In the genomic region with DNA sequence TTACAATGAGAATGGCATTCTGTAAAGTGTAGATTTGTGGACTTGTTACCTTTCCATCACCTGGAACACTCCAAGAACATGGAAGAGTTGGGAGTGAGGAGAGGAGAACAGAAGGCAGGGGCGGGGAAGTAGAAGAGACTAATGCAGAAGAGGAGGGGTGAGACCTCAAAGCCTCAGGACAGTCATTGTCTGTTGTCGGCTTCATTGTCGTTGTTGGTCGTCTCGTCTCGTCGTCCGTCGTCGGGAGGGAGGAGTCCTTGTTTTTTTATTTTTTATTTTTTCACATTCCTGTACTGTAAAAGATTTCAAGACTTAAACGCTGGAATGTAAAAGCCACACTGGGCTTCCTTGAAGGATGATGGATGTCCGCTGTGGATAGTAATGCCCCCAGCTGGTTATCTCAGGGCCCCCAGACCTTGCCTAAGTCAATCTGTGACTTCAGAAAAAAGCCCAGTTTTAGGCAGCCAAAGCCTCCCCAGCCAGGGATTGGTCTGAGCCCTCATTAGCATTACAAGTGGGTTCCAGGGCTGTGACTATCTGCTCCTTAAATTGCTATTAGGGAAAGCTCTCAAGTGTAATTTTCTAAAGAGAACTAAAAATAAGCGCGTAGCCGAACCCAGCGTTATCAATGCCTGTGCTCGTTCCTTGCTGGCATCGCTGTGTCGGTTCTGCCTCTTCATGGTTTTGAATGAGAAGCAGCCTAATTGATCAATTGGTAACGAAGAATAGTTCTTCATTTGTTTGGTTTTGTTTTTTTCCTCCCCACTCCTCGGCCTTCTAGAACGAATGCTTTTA, we compare ENCODE assay signal across 16 mouse cellular contexts. TPM values are rescaled to one million over a fixed set of nuclear protein-coding genes. Genes with fewer than 3 reads are reported as not detected.
DNase-seq lines count a peak whose midpoint lies in the region; ATAC-seq and TF ChIP-seq lines count a peak whose summit lies in the region.
"Had no signal": no experiment of that assay in that cellular context is flagged by ENCODE, and none has a peak within 500 bp of the region (broad histone marks: within the 10 kb centered on the region; RNA-seq: fewer than 3 reads in every experiment).

No protein-coding gene starts in this region.

- H3K27ac ChIP-seq in midbrain, embryonic 10.5 days (replicated peaks): peak overlapping the region; percentile 28; the same call in 1 of the 2 replicates
- no peak overlapping the region for H3K27ac ChIP-seq in midbrain, postnatal 0 days (ENCODE audit: low read depth, low read length)
- no peak overlapping the region for H3K27ac ChIP-seq in forebrain, embryonic 11.5 days (ENCODE audit: low read depth, low read length)
- no peak overlapping the region for H3K27ac ChIP-seq in hindbrain, embryonic 13.5 days
- no peak overlapping the region for H3K27ac ChIP-seq in neural tube, embryonic 13.5 days (replicated peaks)
- H3K27ac ChIP-seq: embryonic facial prominence, embryonic 12.5 days; stomach, postnatal 0 days had no signal

- no peaks in the 10 kb centered on the region for H3K36me3 ChIP-seq in midbrain, embryonic 10.5 days
- H3K36me3 ChIP-seq in midbrain, postnatal 0 days (ENCODE audit: insufficient read depth, low read length): no peaks in the 10 kb centered on the region
- no peaks in the 10 kb centered on the region for H3K36me3 ChIP-seq in forebrain, embryonic 11.5 days (ENCODE audit: control insufficient read depth, insufficient read depth, low read length)
- no peaks in the 10 kb centered on the region for H3K36me3 ChIP-seq in hindbrain, embryonic 13.5 days
- H3K36me3 ChIP-seq in neural tube, embryonic 13.5 days: no peaks in the 10 kb centered on the region
- H3K36me3 ChIP-seq: embryonic facial prominence, embryonic 12.5 days had no signal

- H3K27me3 ChIP-seq in midbrain, embryonic 10.5 days (ENCODE audit: low read depth, poor library complexity, severe bottlenecking): peaks cover 55% of the 10 kb centered on the region
- no peaks in the 10 kb centered on the region; the same call in 1 of the 2 replicates for H3K27me3 ChIP-seq in midbrain, postnatal 0 days (ENCODE audit: insufficient read depth, low read length)
- peaks cover 3% of the 10 kb centered on the region; the same call in 1 of the 2 replicates for H3K27me3 ChIP-seq in forebrain, embryonic 11.5 days (ENCODE audit: control insufficient read depth, insufficient read depth, low read length)
- peaks cover 12% of the 10 kb centered on the region; the same call in 1 of the 2 replicates for H3K27me3 ChIP-seq in hindbrain, embryonic 13.5 days
- peaks cover 9% of the 10 kb centered on the region for H3K27me3 ChIP-seq in neural tube, embryonic 13.5 days

- 13% methylated on average over 22 of the region's 22 CpGs for WGBS in midbrain, embryonic 10.5 days
- 12% methylated on average over 22 of the region's 22 CpGs for WGBS in midbrain, postnatal 0 days
- WGBS in forebrain, embryonic 11.5 days: 6% methylated on average over 22 of the region's 22 CpGs
- WGBS in hindbrain, embryonic 13.5 days: 11% methylated on average over 22 of the region's 22 CpGs
- WGBS in neural tube, embryonic 13.5 days: 7% methylated on average over 22 of the region's 22 CpGs
- 37% methylated on average over 22 of the region's 22 CpGs for WGBS in lung, adult 2 months

- H3K4me2 ChIP-seq in midbrain, postnatal 0 days (ENCODE audit: low read depth, low read length, poor library complexity, severe bottlenecking): no peak overlapping the region
- H3K4me2 ChIP-seq in forebrain, embryonic 11.5 days (ENCODE audit: low read depth, low read length, severe bottlenecking): peak overlapping the region; percentile 36
- H3K4me2 ChIP-seq in hindbrain, embryonic 13.5 days: peak overlapping the region; percentile 38
- H3K4me2 ChIP-seq in neural tube, embryonic 13.5 days: peak overlapping the region; percentile 37
- H3K4me2 ChIP-seq: embryonic facial prominence, embryonic 12.5 days had no signal

- peaks cover 24% of the 10 kb centered on the region for H3K4me1 ChIP-seq in midbrain, embryonic 10.5 days
- 0 out of 2 replicates have a peak, but pooled peaks cover 2% of the 10 kb centered on the region for H3K4me1 ChIP-seq in midbrain, postnatal 0 days (ENCODE audit: insufficient read depth, low read length)
- H3K4me1 ChIP-seq in forebrain, embryonic 11.5 days (replicated peaks; ENCODE audit: control insufficient read depth, insufficient read depth, low read length): peaks cover 4% of the 10 kb centered on the region; the same call in 1 of the 2 replicates
- H3K4me1 ChIP-seq in hindbrain, embryonic 13.5 days (replicated peaks): peaks cover 11% of the 10 kb centered on the region
- H3K4me1 ChIP-seq in neural tube, embryonic 13.5 days (replicated peaks): peaks cover 16% of the 10 kb centered on the region
- no peaks in the 10 kb centered on the region for H3K4me1 ChIP-seq in lung, adult 2 months (ENCODE audit: control insufficient read depth, insufficient read depth, low read length)
- H3K4me1 ChIP-seq: embryonic facial prominence, embryonic 12.5 days had no signal

- H3K9me3 ChIP-seq in midbrain, embryonic 10.5 days (replicated peaks): no peaks in the 10 kb centered on the region
- H3K9me3 ChIP-seq in midbrain, postnatal 0 days (ENCODE audit: low read length): no peaks in the 10 kb centered on the region
- H3K9me3 ChIP-seq in forebrain, embryonic 11.5 days (ENCODE audit: control insufficient read depth, low read length): no peaks in the 10 kb centered on the region
- no peaks in the 10 kb centered on the region for H3K9me3 ChIP-seq in hindbrain, embryonic 13.5 days
- H3K9me3 ChIP-seq in neural tube, embryonic 13.5 days: no peaks in the 10 kb centered on the region
- H3K9me3 ChIP-seq: embryonic facial prominence, embryonic 12.5 days had no signal

- ATAC-seq in midbrain, postnatal 0 days (ENCODE audit: low FRiP score): no peak
- ATAC-seq in forebrain, embryonic 11.5 days (replicated peaks; ENCODE audit: low FRiP score): no peak
- ATAC-seq in hindbrain, embryonic 13.5 days (ENCODE audit: low FRiP score): no peak
- ATAC-seq in neural tube, embryonic 13.5 days (ENCODE audit: low read depth): no peak; the same call in 1 of the 2 replicates

- H3K9ac ChIP-seq in midbrain, postnatal 0 days (replicated peaks; ENCODE audit: low read length, poor library complexity, severe bottlenecking): no peak overlapping the region
- H3K9ac ChIP-seq in forebrain, embryonic 11.5 days (ENCODE audit: low read length): no peak overlapping the region
- H3K9ac ChIP-seq in hindbrain, embryonic 13.5 days: no peak overlapping the region
- H3K9ac ChIP-seq in neural tube, embryonic 13.5 days: peak overlapping the region; percentile 45; the same call in 1 of the 2 replicates
- H3K9ac ChIP-seq: embryonic facial prominence, embryonic 12.5 days had no signal

- H3K4me3 ChIP-seq in midbrain, embryonic 10.5 days: peak overlapping the region; percentile 31
- H3K4me3 ChIP-seq in midbrain, postnatal 0 days (ENCODE audit: low read depth, low read length): no peak overlapping the region
- no peak overlapping the region for H3K4me3 ChIP-seq in forebrain, embryonic 11.5 days (ENCODE audit: low read depth, low read length)
- H3K4me3 ChIP-seq in hindbrain, embryonic 13.5 days: no peak overlapping the region
- H3K4me3 ChIP-seq in neural tube, embryonic 13.5 days: no peak overlapping the region
- no peak overlapping the region for H3K4me3 ChIP-seq in lung, adult 2 months (replicated peaks; ENCODE audit: extremely low read depth, low read depth, low read length)
- H3K4me3 ChIP-seq: embryonic facial prominence, embryonic 12.5 days had no signal

- no peak for TF ChIP-seq POLR2A in lung, adult 2 months (IDR thresholded peaks at IDR 0.05; ENCODE audit: borderline replicate concordance, extremely low read depth, low read depth, low read length)

- DNase-seq in midbrain, embryonic 10.5 days (ENCODE audit: low spot score): no peak
- no peak for DNase-seq in midbrain, postnatal 0 days (ENCODE audit: low spot score)
- no peak for DNase-seq in forebrain, embryonic 11.5 days (ENCODE audit: low spot score)
- no peak for DNase-seq in urinary bladder, postnatal 36 days (ENCODE audit: low spot score in 2 of 2)
- no peak for DNase-seq in lung, adult 2 months
- DNase-seq: adrenal gland, adult 8-10 months; cerebellum, adult 11 months; kidney, postnatal 14 days; liver; lung, postnatal 36 days had no signal

- TF ChIP-seq CTCF in midbrain, postnatal 0 days (IDR thresholded peaks at IDR 0.05): no peak
- no peak for TF ChIP-seq CTCF in lung, adult 2 months (IDR thresholded peaks at IDR 0.05; ENCODE audit: insufficient read depth, low read length)

RNA-seq across cellular contexts. Expression of gene Grap2, which starts 5.0 kb away (rescaled TPM):
- polyA plus RNA-seq in midbrain, embryonic 10.5 days (2016; fragmentation: Nextera tagmentation; extraction: Ambion mirVana): 1.2 and 2.5 TPM in 2 replicates
- 0.19 and 0.66 TPM in 2 replicates for total RNA-seq in midbrain, postnatal 0 days (2014; rRNA removed)
- 0.07 TPM in 1 of 2 replicates, not detected in the other for polyA plus RNA-seq in midbrain, postnatal 0 days (2015; fragmentation: Nextera tagmentation; extraction: Ambion mirVana)
- 3.0 and 4.2 TPM in 2 replicates for polyA plus RNA-seq in forebrain, embryonic 11.5 days (2014; fragmentation: Nextera tagmentation; extraction: Ambion mirVana)
- polyA plus RNA-seq in hindbrain, embryonic 13.5 days (2015; fragmentation: Nextera tagmentation; extraction: Ambion mirVana): 0.97 and 1.3 TPM in 2 replicates
- 0.50 and 0.83 TPM in 2 replicates for polyA plus RNA-seq in neural tube, embryonic 13.5 days (2015; fragmentation: Nextera tagmentation; extraction: Ambion mirVana)
- polyA plus RNA-seq in lung, adult 2 months (2012; rRNA removed): 5.3 and 7.3 TPM in 2 replicates

RNA-seq across cellular contexts. Expression of gene Enthd1, which starts 12.4 kb away (rescaled TPM):
- not detected in 2 replicates for polyA plus RNA-seq in midbrain, embryonic 10.5 days (2016; fragmentation: Nextera tagmentation; extraction: Ambion mirVana)
- total RNA-seq in midbrain, postnatal 0 days (2014; rRNA removed): not detected in 2 replicates
- not detected in 2 replicates for polyA plus RNA-seq in midbrain, postnatal 0 days (2015; fragmentation: Nextera tagmentation; extraction: Ambion mirVana)
- not detected in 2 replicates for polyA plus RNA-seq in forebrain, embryonic 11.5 days (2014; fragmentation: Nextera tagmentation; extraction: Ambion mirVana)
- not detected in 2 replicates for polyA plus RNA-seq in hindbrain, embryonic 13.5 days (2015; fragmentation: Nextera tagmentation; extraction: Ambion mirVana)
- not detected in 2 replicates for polyA plus RNA-seq in neural tube, embryonic 13.5 days (2015; fragmentation: Nextera tagmentation; extraction: Ambion mirVana)
- polyA plus RNA-seq in lung, adult 2 months (2012; rRNA removed): not detected in 2 replicates
- total RNA-seq: adrenal gland, adult 8-10 months; left cerebral cortex, adult 18-20 months had no signal
- polyA plus RNA-seq: embryonic facial prominence, embryonic 12.5 days; intestine, embryonic 14.5 days; stomach, postnatal 0 days had no signal
